Mouse (Mus musculus) liver, embryonic 16.5 days (tissue): ENCODE measurements around the gene Pdhb. TPM values are rescaled to one million over a fixed set of nuclear protein-coding genes. Genes with fewer than 3 reads are reported as not detected.

Experiments
- ATAC-seq: fragments of 200-750 bp; cut with Nextera tagmentation; 2 replicates; pipeline ENCODE4 v1.8.0; 2017; ENCODE audit warnings: low read depth, mild to moderate bottlenecking, moderate number of reproducible peaks, moderate library complexity
- H3K27ac ChIP-seq: fragments of 300-500 bp; sonication (generic); 2 replicates; pipeline ENCODE4 v1.5.1; 2014; ENCODE audit warnings: mild to moderate bottlenecking, low read length
- H3K27me3 ChIP-seq: fragments of 300-500 bp; sonication (generic); 2 replicates; pipeline ENCODE4 v1.6.1; 2014; ENCODE audit warnings: low read depth, low read length, mixed read lengths; ENCODE audit not compliant: control insufficient read depth, insufficient read depth
- H3K36me3 ChIP-seq: fragments of 300-500 bp; sonication (generic); 2 replicates; pipeline ENCODE4 v1.6.1; 2014; ENCODE audit warnings: mild to moderate bottlenecking; ENCODE audit not compliant: control insufficient read depth, insufficient read depth
- H3K4me1 ChIP-seq: fragments of 300-500 bp; sonication (generic); 2 replicates; pipeline ENCODE4 v1.6.1; 2014; ENCODE audit warnings: low read depth, low read length, mixed read lengths; ENCODE audit not compliant: control insufficient read depth
- H3K4me2 ChIP-seq: fragments of 300-500 bp; sonication (generic); 2 replicates; pipeline ENCODE4 v1.6.1; 2014; ENCODE audit warnings: low read depth, low read length, mixed read lengths
- H3K4me3 ChIP-seq: fragments of 300-500 bp; sonication (generic); 2 replicates; pipeline ENCODE4 v1.5.1; 2014; ENCODE audit warnings: low read depth, mild to moderate bottlenecking, low read length
- H3K9ac ChIP-seq: fragments of 300-500 bp; sonication (generic); 2 replicates; pipeline ENCODE4 v1.6.1; 2014; ENCODE audit warnings: low read depth, low read length
- H3K9me3 ChIP-seq: fragments of 300-500 bp; sonication (generic); replicated peaks from 2 replicates; pipeline ENCODE4 v1.6.1; 2016; ENCODE audit warnings: low read length; ENCODE audit not compliant: control insufficient read depth
- WGBS: fragments of 180-500 bp; shearing (Covaris S2); extraction: QIAGEN DNeasy Blood & Tissue Kit; methylation state at CpG from one replicate; pipeline ENCODE4 v1.1.7; 2014; ENCODE audit not compliant: insufficient replicate concordance; 5-methylcytosine and 5-hydroxymethylcytosine counted together
- polyA plus RNA-seq: library from polyadenylated mRNA; unstranded; fragments of >200 nt; fragmentation: Nextera tagmentation; extraction: Ambion mirVana; gene quantifications from 2 replicates; pipeline ENCODE4 v1.2.1, GENCODE M21; 2015

Pdhb gene
- polyA plus RNA-seq, 1 experiment from 2014 or later: 103 TPM

DNA sequence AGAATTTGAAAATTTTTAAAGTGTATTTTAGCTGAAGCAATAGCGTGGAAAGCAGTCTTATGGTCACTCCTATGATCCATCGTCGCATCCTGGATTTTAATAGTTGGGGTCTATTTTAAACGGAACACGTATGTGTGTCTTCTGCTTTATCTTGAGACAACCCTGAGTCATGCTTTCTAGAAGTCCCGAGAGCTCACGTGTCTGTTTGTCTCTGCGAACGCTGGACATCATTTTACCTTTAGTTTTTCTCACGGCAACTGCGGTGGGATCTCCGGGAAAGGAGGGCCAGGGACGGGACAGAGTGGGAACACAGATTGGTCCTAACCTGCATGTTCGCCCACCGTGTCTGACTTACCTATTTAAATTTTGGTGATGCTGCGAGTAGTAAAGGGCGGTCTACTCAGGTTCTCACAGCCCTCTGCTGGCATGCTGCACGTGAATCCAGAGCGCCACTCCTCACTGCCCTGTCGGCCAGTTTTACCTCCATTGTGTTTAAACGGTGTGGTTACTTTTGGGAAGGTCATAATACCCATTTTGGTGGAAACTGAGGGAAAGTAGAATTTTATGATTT is 42.5 kb upstream of the Pdhb start:
- peak overlapping the region; percentile 92 for H3K9ac ChIP-seq
- H3K27ac ChIP-seq: no peak overlapping the region

GRCm38 (mm10) chr14:8214299-8215207 is 41.7 kb upstream of the Pdhb start:
- no peaks in the 10 kb centered on the region for H3K9me3 ChIP-seq
- peak overlapping the region; percentile 93 for H3K27ac ChIP-seq
- peak overlapping the region; percentile 83 for H3K4me3 ChIP-seq
- no peaks in the 10 kb centered on the region for H3K27me3 ChIP-seq
- peak; percentile 74 for ATAC-seq
- H3K9ac ChIP-seq: peak overlapping the region; percentile 92
- no peaks in the 10 kb centered on the region for H3K36me3 ChIP-seq
- WGBS: 2% methylated on average over 56 of the region's 63 CpGs
- peaks cover 14% of the 10 kb centered on the region for H3K4me1 ChIP-seq
- H3K4me2 ChIP-seq: peak overlapping the region; percentile 96

More for the DNA sequence above, 42.5 kb upstream of the Pdhb start:
- Histone ChIP-seq H3K36me3 (no peaks in the 10 kb centered on the region), H3K4me3 (peak overlapping the region; percentile 83), H3K27me3 (no peaks in the 10 kb centered on the region), H3K9me3 (no peaks in the 10 kb centered on the region), H3K4me1 (peaks cover 14% of the 10 kb centered on the region), H3K4me2 (peak overlapping the region; percentile 96)
- 18% methylated on average over 21 of the region's 21 CpGs for WGBS
- no peak for ATAC-seq

DNA sequence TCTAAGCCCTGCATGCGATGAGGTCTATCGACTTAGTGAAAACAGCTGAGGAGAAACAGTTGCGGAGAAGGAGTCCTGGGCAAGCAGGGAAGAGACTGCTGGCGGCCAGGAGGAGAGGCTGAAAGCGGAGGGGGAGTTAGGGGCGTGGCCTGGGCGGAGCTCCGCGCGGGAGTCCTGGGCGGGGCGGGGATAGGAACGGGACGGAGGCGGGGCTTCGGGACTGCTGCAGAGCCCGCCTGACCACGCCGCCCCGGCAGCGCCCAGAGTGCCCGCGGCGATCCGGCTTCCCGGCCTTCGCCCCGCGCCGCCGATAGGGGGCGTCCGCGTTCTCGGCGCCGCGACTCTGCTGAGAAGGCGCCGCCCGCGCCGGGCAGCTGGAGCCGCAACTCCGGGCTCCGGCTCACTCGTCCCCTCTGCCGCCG is 41.0 kb upstream of the Pdhb start, which contains the start of gene Kctd6:
TSS of gene Kctd6 (plus strand) at position 338 of the 422 bp plus-strand sequence.
- WGBS: 0% methylated on average over 19 of the region's 49 CpGs
- Histone ChIP-seq H3K9me3 (no peaks in the 10 kb centered on the region), H3K9ac (peak within 1 kb of the TSS; percentile 92), H3K4me2 (peak within 1 kb of the TSS; percentile 96), H3K4me3 (peak within 1 kb of the TSS; percentile 83), H3K36me3 (no peaks in the 10 kb centered on the region), H3K4me1 (peaks cover 14% of the 10 kb centered on the region), H3K27ac (peak within 1 kb of the TSS; percentile 93), H3K27me3 (no peaks in the 10 kb centered on the region)
- ATAC-seq: peak; percentile 93

- H3K4me2 ChIP-seq: no peak overlapping the region
- H3K27ac ChIP-seq: no peak overlapping the region
- H3K27me3 ChIP-seq: no peaks in the 10 kb centered on the region
- H3K4me1 ChIP-seq: peaks cover 14% of the 10 kb centered on the region
- H3K4me3 ChIP-seq: no peak overlapping the region
- no peak overlapping the region for H3K9ac ChIP-seq
- WGBS: 68% methylated on average over 2 of the region's 2 CpGs
- no peaks in the 10 kb centered on the region for H3K36me3 ChIP-seq
- no peaks in the 10 kb centered on the region for H3K9me3 ChIP-seq
- no peak for ATAC-seq
Measured at GRCm38 (mm10) chr14:8212996-8213395, 40.2 kb upstream of the Pdhb start.

DNA sequence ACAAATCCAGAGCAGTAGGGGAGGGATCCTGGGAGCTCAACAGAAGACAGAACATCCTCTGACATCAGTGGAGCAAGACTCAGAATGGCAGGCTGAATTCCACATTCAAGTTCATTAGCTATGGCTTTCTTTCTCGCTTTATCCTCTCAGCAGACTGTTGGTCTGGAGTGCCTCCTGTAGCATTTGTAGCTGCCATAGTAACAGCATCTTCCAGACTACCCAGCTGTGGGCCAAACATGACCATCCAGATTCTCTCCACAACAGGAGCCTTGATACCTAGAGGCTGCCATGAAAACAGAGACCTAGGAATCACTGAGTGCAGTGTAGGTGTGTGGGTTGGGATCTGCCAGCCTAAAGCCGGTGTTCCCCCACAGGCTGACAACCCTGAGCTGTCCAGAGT is 37.1 kb upstream of the Pdhb start:
- WGBS: 68% methylated on average over 2 of the region's 2 CpGs
- H3K27ac ChIP-seq: no peak overlapping the region
- peaks cover 4% of the 10 kb centered on the region; the same call in 1 of the 2 replicates for H3K4me1 ChIP-seq
- H3K27me3 ChIP-seq: no peaks in the 10 kb centered on the region
- no peaks in the 10 kb centered on the region for H3K9me3 ChIP-seq
- no peak overlapping the region for H3K4me2 ChIP-seq
- no peaks in the 10 kb centered on the region for H3K36me3 ChIP-seq
- H3K9ac ChIP-seq: no peak overlapping the region
- no peak overlapping the region for H3K4me3 ChIP-seq
- no peak for ATAC-seq

DNA sequence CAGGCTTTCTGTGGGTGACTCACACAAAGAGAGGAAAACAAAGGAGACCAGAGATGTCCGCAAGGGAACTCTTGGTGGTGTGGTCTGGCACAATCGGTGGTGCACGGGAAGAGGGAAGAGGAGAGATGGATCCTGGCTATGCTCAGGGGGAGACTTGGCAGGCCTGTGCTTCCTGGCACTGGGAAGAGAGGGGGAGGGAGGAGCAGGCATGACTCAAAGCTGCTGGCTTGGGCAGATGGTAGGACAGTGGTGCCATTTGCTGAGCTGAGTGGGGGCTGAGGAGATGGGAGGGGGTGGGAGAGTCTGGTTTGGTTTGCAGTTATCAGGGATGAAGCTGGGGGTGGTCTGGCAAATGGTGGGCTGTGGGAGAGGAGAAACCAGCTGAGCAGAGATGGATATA is 36.1 kb upstream of the Pdhb start:
- Histone ChIP-seq H3K9me3 (no peaks in the 10 kb centered on the region), H3K4me1 (no peaks in the 10 kb centered on the region), H3K4me2 (no peak overlapping the region), H3K36me3 (no peaks in the 10 kb centered on the region), H3K4me3 (no peak overlapping the region), H3K27me3 (no peaks in the 10 kb centered on the region), H3K9ac (no peak overlapping the region), H3K27ac (no peak overlapping the region)
- WGBS: 71% methylated on average over 3 of the region's 3 CpGs
- ATAC-seq: no peak

DNA sequence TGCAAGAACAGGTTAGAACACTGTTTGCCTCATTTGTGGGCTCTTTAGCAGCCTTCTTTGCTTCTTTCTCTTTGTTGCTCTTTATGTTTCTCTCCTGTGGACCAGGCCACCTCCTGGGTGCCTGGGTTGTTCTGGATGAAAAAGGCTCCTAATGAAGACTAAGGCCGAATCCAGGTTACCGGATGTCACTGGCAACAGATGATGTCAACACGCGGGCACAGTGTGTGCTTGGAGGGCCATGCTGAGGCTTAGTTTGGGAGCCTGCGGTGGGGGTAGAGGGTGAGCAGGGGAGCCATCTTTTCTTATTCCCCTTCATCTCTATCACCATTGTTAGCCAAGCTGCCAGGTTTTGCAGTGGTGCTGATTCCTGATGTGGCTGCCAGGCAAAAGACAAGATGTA is 34.7 kb upstream of the Pdhb start:
- H3K27ac ChIP-seq: no peak overlapping the region
- no peaks in the 10 kb centered on the region for H3K27me3 ChIP-seq
- H3K4me1 ChIP-seq: no peaks in the 10 kb centered on the region
- H3K9ac ChIP-seq: no peak overlapping the region
- H3K9me3 ChIP-seq: no peaks in the 10 kb centered on the region
- no peaks in the 10 kb centered on the region for H3K36me3 ChIP-seq
- WGBS: 72% methylated on average over 5 of the region's 5 CpGs
- no peak overlapping the region for H3K4me3 ChIP-seq
- ATAC-seq: no peak
- H3K4me2 ChIP-seq: no peak overlapping the region

DNA sequence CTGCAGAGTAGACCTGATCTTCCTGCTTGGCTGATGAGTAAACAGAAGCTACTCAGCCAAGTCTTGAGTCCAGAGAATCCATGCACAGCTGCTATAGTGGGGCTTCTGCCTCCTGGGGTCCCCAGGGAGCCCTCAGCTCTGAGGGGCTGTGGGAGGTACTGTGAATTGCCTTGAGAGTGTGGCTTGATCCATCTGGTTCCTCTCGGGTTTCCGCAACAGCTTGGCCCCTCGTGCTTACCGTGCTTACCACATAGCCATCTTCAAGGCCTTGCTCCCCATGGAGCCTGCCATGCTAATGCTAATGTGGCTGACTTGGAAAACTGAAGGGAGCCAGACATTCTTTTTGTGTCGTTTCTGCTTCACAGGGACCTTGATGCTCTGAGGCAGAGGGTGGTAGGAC is 34.3 kb upstream of the Pdhb start:
- H3K27me3 ChIP-seq: no peaks in the 10 kb centered on the region
- no peak overlapping the region for H3K4me2 ChIP-seq
- 58% methylated on average over 5 of the region's 5 CpGs for WGBS
- H3K27ac ChIP-seq: no peak overlapping the region
- H3K4me1 ChIP-seq: no peaks in the 10 kb centered on the region
- no peaks in the 10 kb centered on the region for H3K9me3 ChIP-seq
- no peak for ATAC-seq
- H3K9ac ChIP-seq: no peak overlapping the region
- H3K36me3 ChIP-seq: no peaks in the 10 kb centered on the region
- no peak overlapping the region for H3K4me3 ChIP-seq
